Mouse (Mus musculus) liver, embryonic 12.5 days (tissue): ENCODE results near the gene Oas2. TPM values are rescaled to one million over a fixed set of nuclear protein-coding genes. Genes with fewer than 3 reads are reported as not detected.

Experiments
- ATAC-seq: fragments of 200-750 bp; cut with Nextera tagmentation; 2 replicates; pipeline ENCODE4 v1.8.0; 2017; ENCODE audit warnings: moderate number of reproducible peaks, mild to moderate bottlenecking, moderate library complexity
- H3K27ac ChIP-seq: fragments of 300-500 bp; sonication (generic); 2 replicates; pipeline ENCODE4 v1.5.1; 2016; ENCODE audit warnings: mild to moderate bottlenecking
- H3K27me3 ChIP-seq: fragments of 300-500 bp; sonication (generic); replicated peaks from 2 replicates; pipeline ENCODE4 v1.6.1; 2016; ENCODE audit warnings: mild to moderate bottlenecking, moderate library complexity
- H3K36me3 ChIP-seq: fragments of 300-500 bp; sonication (generic); 2 replicates; pipeline ENCODE4 v1.6.1; 2016; ENCODE audit warnings: mild to moderate bottlenecking, moderate library complexity
- H3K4me1 ChIP-seq: fragments of 300-500 bp; sonication (generic); 2 replicates; pipeline ENCODE4 v1.6.1; 2016
- H3K4me2 ChIP-seq: fragments of 300-500 bp; sonication (generic); 2 replicates; pipeline ENCODE4 v1.6.1; 2016; ENCODE audit warnings: mild to moderate bottlenecking, moderate library complexity
- H3K4me3 ChIP-seq: fragments of 300-500 bp; sonication (generic); 2 replicates; pipeline ENCODE4 v1.5.1; 2016; ENCODE audit warnings: mild to moderate bottlenecking, moderate library complexity
- H3K9ac ChIP-seq: fragments of 300-500 bp; sonication (generic); 2 replicates; pipeline ENCODE4 v1.6.1; 2016; ENCODE audit warnings: mild to moderate bottlenecking, moderate library complexity
- H3K9me3 ChIP-seq: fragments of 300-500 bp; sonication (generic); replicated peaks from 2 replicates; pipeline ENCODE4 v1.6.1; 2016; ENCODE audit warnings: mild to moderate bottlenecking, moderate library complexity
- whole genome bisulfite sequencing: fragments of 180-500 bp; shearing (Covaris S2); methylation state at CpG from one replicate; pipeline ENCODE4 v1.1.7; 2016; ENCODE audit not compliant: insufficient replicate concordance; 5-methylcytosine and 5-hydroxymethylcytosine counted together
- polyA plus RNA-seq: library from polyadenylated mRNA; unstranded; fragments of >200 nt; fragmentation: Nextera tagmentation; extraction: Ambion mirVana; gene quantifications from 2 replicates; pipeline ENCODE4 v1.2.1, GENCODE M21; 2016

Oas2 gene
- polyA plus RNA-seq, 1 experiment from 2014 or later = 0.26 TPM

DNA sequence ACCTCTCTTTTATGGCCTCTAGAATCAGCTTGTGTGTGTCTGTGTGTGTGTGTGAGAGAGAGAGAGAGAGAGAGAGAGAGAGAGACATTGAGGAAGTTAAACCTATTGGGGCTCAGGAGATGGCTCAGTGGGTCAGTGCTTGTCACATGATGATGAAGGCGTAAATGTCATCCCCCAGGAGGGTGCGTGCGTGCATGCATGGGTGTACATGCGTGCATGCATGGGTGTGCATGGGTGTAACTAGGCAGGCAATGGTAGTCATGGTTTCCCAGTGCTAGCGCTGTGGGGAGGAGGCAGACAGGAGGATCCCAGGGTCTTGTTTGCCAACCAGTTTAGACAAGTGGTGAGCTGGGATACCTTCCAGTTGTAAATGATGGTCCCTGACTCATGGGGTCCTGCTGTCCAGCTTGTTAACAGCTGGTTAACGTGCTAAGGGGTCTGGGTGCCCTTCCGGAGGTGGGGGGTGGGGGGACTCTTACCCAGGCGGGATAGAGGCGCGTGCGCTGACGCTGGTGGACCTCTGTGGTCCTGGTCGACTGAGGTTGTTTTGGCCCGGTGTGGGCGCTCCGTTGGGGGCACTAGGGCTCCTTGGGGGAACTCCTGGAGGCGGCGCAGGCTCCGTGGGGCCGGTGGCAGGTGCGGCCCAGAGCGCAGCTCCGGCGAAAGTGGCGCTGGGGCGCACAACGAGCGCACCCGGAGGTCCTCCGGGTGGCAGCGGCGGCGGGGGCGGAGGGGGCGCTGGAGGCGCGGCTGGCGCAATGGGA lies 55.5 kb downstream of the Oas2 start:
- no peak for ATAC-seq
- Histone ChIP-seq H3K4me1 (no peaks in the 10 kb centered on the region), H3K36me3 (no peaks in the 10 kb centered on the region), H3K27ac (no peak overlapping the region), H3K4me3 (peak overlapping the region; percentile 27), H3K27me3 (peaks cover 88% of the 10 kb centered on the region), H3K4me2 (peak overlapping the region; percentile 53), H3K9me3 (no peaks in the 10 kb centered on the region), H3K9ac (no peak overlapping the region)
- 11% methylated on average over 38 of the region's 38 CpGs for WGBS

DNA sequence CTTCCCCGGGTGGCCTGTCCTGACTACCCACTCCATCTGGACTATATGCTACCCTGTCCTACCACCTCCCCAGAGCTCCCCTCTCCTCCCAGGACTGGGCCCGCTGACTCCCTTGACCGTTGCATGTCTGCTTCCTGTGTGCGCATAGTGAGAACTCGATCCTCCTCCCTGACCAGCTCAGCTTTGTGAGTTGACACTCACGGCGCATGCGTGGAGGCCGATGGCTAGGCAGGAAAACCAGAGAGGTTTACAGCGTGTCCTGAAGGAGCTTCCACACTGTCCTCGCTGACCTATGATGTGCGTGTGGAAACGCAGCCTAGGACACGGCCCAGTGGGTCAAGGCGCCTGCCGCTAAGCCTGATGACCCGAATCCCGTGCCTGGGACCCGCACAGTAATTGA lies 57.6 kb downstream of the Oas2 start:
- no peak overlapping the region for H3K4me3 ChIP-seq
- H3K9me3 ChIP-seq = no peaks in the 10 kb centered on the region
- H3K36me3 ChIP-seq = no peaks in the 10 kb centered on the region
- no peaks in the 10 kb centered on the region for H3K4me1 ChIP-seq
- no peak overlapping the region for H3K4me2 ChIP-seq
- H3K27ac ChIP-seq = no peak overlapping the region
- ATAC-seq = no peak
- WGBS = 59% methylated on average over 19 of the region's 19 CpGs
- no peak overlapping the region for H3K9ac ChIP-seq
- H3K27me3 ChIP-seq = peaks cover 82% of the 10 kb centered on the region

DNA sequence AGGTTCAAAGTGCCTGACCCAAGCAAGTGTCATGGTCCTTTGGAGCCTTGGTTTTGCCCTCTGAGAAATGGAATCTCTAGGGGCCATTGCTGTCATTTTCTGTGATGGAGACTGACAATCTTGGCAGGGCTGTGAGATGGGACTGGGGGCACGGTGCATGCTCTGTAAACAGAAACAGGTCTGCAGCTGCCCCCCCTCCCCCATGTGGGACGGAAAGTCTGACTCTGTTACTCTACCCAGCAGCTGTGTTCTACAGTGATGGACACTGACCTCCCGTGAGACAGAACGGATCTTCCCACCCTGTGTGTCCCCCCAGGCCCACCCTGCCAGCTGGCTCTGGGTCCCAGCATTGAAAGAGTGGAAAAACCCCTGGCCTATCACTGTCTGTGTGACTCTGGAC lies 59.2 kb downstream of the Oas2 start:
- no peak overlapping the region for H3K27ac ChIP-seq
- H3K9me3 ChIP-seq = no peaks in the 10 kb centered on the region
- no peak overlapping the region for H3K9ac ChIP-seq
- no peak overlapping the region for H3K4me2 ChIP-seq
- H3K36me3 ChIP-seq = no peaks in the 10 kb centered on the region
- no peak for ATAC-seq
- H3K4me3 ChIP-seq = no peak overlapping the region
- H3K27me3 ChIP-seq = peaks cover 80% of the 10 kb centered on the region
- WGBS = 59% methylated on average over 4 of the region's 4 CpGs
- no peaks in the 10 kb centered on the region for H3K4me1 ChIP-seq

DNA sequence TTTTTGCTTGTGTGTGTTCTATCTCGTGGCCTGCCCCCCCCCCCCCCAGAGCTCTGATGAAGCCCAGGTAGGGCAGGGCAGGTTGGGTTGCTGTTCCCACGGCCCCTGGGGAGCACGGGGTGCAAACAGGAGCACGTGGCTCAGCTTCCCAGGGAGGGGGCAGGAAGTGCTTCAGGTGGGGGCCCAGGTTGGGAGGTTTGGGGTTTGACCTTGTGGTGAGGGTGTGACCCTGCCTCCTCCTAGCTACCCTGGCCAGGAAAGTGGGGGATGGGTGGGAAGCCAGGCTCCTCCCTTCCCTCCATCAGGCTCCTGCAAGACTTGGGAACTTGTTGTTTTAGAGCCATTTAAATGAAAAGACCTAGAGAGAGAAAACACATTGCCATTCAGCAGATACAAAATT lies 61.2 kb downstream of the Oas2 start:
- no peaks in the 10 kb centered on the region for H3K4me1 ChIP-seq
- no peak overlapping the region for H3K27ac ChIP-seq
- WGBS = 21% methylated on average over 4 of the region's 4 CpGs
- H3K9ac ChIP-seq = no peak overlapping the region
- peaks cover 78% of the 10 kb centered on the region for H3K27me3 ChIP-seq
- H3K9me3 ChIP-seq = no peaks in the 10 kb centered on the region
- no peak overlapping the region for H3K4me3 ChIP-seq
- no peak overlapping the region for H3K4me2 ChIP-seq
- no peaks in the 10 kb centered on the region for H3K36me3 ChIP-seq
- ATAC-seq = no peak

DNA sequence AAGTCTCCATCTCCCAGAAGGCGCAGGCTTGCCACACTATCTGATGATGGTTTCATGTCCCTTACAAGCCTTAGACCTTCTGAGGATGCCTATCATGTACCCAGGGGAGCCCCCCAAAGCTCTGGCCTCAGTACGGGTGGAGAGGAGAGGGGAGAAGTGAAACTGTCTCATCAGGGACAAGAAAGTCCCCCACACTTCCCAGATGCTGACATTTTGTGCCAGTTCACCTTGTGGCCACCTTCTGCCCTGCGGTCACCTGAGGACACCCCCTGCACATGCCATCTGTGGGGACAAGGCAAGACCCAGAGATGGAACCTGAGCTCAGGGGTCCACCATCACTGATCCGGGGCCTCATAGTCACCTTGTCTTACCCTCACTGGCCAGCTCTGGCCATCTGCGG lies 61.8 kb downstream of the Oas2 start:
- Histone ChIP-seq H3K4me1 (no peaks in the 10 kb centered on the region), H3K27me3 (peaks cover 78% of the 10 kb centered on the region), H3K4me2 (no peak overlapping the region), H3K36me3 (no peaks in the 10 kb centered on the region), H3K4me3 (no peak overlapping the region), H3K27ac (no peak overlapping the region), H3K9me3 (no peaks in the 10 kb centered on the region), H3K9ac (no peak overlapping the region)
- no peak for ATAC-seq
- WGBS = 65% methylated on average over 5 of the region's 5 CpGs

DNA sequence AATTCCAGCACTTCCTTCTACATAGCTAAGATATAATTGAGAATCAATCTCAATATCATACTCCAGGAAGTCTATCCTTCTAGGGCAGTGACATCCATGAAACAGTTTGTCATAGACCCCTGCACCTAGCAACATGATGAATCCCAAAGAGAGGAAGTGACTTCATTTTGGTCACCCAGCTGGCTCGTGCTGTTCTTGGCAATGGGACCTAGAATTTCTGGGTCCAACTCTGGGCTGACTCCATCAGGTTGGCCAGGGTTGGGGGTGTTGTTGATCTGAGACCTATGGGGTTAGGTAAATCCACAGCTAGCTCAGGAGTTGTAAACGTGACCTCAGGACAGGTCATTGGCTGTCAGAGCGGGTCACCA lies 62.2 kb downstream of the Oas2 start:
- 51% methylated on average over 3 of the region's 3 CpGs for WGBS
- ATAC-seq = no peak
- no peaks in the 10 kb centered on the region for H3K36me3 ChIP-seq

DNA sequence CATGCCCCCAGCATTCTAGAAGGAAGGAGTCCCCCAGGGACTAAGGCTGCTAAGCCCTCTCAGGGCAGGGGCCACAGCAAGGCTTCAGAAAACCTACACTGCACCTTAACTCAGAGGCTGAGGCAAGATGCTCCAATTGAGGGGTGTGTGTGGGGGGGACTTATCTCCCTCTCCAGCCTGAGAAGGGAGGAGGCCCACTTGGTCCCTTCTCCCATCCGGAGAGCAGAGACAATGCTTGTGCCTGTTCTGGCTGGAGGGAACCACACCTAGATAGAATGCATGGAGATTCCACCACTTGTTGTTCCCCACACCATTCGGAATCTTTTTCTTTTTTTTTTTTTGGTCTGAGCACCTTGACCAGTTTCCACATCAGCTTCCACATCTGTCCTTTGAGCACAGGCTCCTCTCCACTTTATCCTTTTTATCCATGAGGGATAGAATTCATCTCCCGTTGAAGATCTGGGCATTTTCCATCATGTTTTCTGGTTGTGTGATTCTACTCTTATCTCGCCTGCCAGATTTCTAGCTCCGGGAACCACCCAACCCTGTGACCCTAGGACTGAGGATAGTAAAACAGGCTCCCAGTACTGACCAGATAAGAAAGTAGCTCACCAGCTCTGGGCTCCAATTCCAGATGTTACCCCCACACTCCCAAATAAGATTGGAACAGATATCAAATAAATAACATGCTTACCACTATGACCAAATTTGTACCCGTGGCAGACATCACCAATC lies 62.7 kb downstream of the Oas2 start:
- Histone ChIP-seq H3K9me3 (no peaks in the 10 kb centered on the region), H3K27me3 (peaks cover 78% of the 10 kb centered on the region), H3K4me3 (no peak overlapping the region), H3K36me3 (no peaks in the 10 kb centered on the region), H3K4me2 (no peak overlapping the region), H3K27ac (no peak overlapping the region), H3K4me1 (no peaks in the 10 kb centered on the region), H3K9ac (no peak overlapping the region)
- ATAC-seq = no peak
- WGBS = 24% methylated on average over 6 of the region's 6 CpGs

More for the DNA sequence above, 62.2 kb downstream of the Oas2 start:
- H3K4me1 ChIP-seq = no peaks in the 10 kb centered on the region
- H3K27ac ChIP-seq = no peak overlapping the region
- H3K9ac ChIP-seq = no peak overlapping the region
- no peak overlapping the region for H3K4me3 ChIP-seq
- no peaks in the 10 kb centered on the region for H3K9me3 ChIP-seq
- no peak overlapping the region for H3K4me2 ChIP-seq
- H3K27me3 ChIP-seq = peaks cover 78% of the 10 kb centered on the region

DNA sequence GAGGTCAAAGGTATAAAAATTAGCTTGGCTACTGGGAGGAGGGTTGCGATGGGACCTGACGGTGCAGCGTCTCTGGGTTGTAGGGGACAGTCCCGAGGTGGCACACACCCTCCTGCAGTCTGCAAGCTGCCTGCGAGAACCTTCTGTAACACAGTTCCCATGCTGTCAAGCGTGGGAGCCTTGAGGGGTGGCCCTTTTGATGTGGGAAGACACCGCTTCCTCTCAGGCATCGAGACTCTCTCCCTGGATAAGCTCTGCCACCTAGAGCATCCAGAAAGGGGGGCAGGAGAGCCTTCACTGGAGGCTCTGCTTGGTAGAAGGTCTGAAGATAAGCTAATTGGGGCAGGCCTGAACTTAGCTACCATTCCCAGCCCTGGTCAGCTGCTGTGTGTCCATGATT lies 64.0 kb downstream of the Oas2 start:
- no peak overlapping the region for H3K9ac ChIP-seq
- H3K36me3 ChIP-seq = no peaks in the 10 kb centered on the region
- no peaks in the 10 kb centered on the region for H3K4me1 ChIP-seq
- H3K4me2 ChIP-seq = no peak overlapping the region
- H3K27me3 ChIP-seq = peaks cover 78% of the 10 kb centered on the region
- WGBS = 48% methylated on average over 8 of the region's 8 CpGs
- no peaks in the 10 kb centered on the region for H3K9me3 ChIP-seq
- no peak for ATAC-seq
- H3K4me3 ChIP-seq = no peak overlapping the region
- H3K27ac ChIP-seq = no peak overlapping the region

DNA sequence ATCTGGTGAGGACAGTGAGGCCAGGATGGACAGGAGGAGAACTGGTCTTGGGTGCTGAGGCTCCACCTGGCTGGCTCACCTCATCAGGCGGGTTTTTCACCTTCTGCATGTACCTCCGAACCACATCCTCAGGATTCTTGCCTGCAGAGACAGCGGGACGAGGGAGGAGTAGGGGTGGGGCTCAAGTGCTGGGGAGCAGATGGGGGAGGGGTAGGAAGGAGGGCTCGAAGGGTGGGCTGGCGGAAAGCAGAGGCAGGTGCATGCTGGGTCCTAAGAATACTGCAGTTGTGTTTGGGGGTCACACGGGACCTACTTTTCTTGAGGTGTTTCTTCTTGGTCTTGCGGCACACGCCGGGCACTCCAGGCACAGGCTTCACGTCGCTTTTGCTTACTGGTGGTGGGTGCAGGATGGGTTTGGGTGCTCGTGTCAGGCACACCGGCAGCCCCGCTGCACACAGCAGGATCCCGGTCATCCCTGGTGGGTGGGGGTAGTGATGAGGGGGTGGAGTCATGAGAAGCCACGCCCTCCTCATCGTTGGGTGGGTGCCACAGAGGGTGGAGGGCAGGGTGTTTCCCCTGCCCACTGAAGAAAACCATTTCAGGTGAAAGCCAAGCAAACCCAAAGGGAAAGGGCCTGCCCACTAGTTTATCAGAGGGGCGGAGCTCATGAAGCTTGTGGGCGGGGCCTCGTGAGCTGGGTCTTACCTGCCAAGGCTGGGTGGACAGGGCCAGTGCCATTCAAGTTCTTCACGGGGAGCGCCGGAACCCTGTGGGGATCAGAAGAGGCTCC lies 66.5 kb downstream of the Oas2 start:
- Histone ChIP-seq H3K9ac (no peak overlapping the region), H3K4me2 (no peak overlapping the region), H3K36me3 (no peaks in the 10 kb centered on the region), H3K27ac (no peak overlapping the region), H3K4me1 (no peaks in the 10 kb centered on the region), H3K9me3 (no peaks in the 10 kb centered on the region), H3K27me3 (peaks cover 90% of the 10 kb centered on the region), H3K4me3 (no peak overlapping the region)
- ATAC-seq = no peak
- WGBS = 14% methylated on average over 24 of the region's 24 CpGs

DNA sequence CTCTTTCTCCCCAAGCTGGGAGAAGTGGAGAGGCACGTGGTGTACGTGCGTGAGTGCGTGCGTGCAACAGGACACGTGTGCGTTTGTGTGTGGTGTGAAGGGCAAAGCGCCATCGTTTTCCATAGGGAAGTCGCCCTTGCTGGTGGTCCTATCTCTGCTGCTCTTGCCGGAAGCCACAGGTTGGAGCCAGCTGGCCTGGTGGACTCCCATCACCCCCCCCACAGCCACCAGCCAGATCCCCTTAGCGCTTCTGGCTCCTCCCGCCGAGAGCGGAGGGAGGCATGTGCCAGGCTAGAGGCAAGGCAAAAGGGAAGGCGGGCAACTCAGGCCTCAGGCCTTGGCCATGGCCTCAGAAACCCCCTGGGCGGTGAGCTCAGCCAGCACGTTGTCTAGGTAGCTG lies 68.7 kb downstream of the Oas2 start:
- Histone ChIP-seq H3K4me2 (0 out of 2 replicates have a peak overlapping the region, but pooled peaks have one; percentile 13), H3K4me3 (no peak overlapping the region), H3K27ac (no peak overlapping the region), H3K27me3 (peaks cover 75% of the 10 kb centered on the region), H3K36me3 (no peaks in the 10 kb centered on the region), H3K4me1 (no peaks in the 10 kb centered on the region), H3K9ac (no peak overlapping the region), H3K9me3 (no peaks in the 10 kb centered on the region)
- WGBS = 76% methylated on average over 18 of the region's 18 CpGs
- ATAC-seq = no peak
